Mouse (Mus musculus) spleen, adult 2 months (tissue): ENCODE measurements around the gene Pstpip1.

Experiments
- CTCF ChIP-seq: fragments of 200-500 bp; IDR thresholded peaks from 2 replicates; pipeline ENCODE4 v1.5.1; 2011; ENCODE audit warnings: mild to moderate bottlenecking, inconsistent platforms; ENCODE audit not compliant: insufficient read depth, insufficient read length, insufficient replicate concordance; ENCODE audit errors: extremely low read depth
- POLR2A ChIP-seq: fragments of 200-500 bp; IDR thresholded peaks from 2 replicates; pipeline ENCODE4 v1.6.1; 2011; ENCODE audit warnings: low read depth, low read length, inconsistent platforms

- no peak for TF ChIP-seq POLR2A
- TF ChIP-seq CTCF, result no peak
Observed at GRCm38 (mm10) chr9:56165377-56165776, 75.6 kb downstream of the Pstpip1 start, which contains the start of gene Tspan3.
